Mouse (Mus musculus): ENCODE measurements around the gene Tedc2. TPM values are rescaled to one million over a fixed set of nuclear protein-coding genes. Genes with fewer than 3 reads are reported as not detected.

Gene Tedc2
- polyA plus RNA-seq, 1 experiment from 2014 or later: 5.3 TPM

GRCm38 (mm10) chr17:24236921-24237320, 16.3 kb upstream of the Tedc2 start:
- no peak for DNase-seq (ENCODE audit: low spot score)
- Histone ChIP-seq H3K27ac (ENCODE audit: low read length) (no peak overlapping the region), H3K9ac (replicated peaks; ENCODE audit: low read depth) (no peak overlapping the region), H3K4me3 (ENCODE audit: low read depth, low read length) (no peak overlapping the region), H3K4me2 (replicated peaks; ENCODE audit: low read depth, low read length) (no peak overlapping the region), H3K9me3 (ENCODE audit: low read length) (no peaks in the 10 kb centered on the region), H3K36me3 (ENCODE audit: insufficient read depth, low read length) (peaks cover 11% of the 10 kb centered on the region), H3K4me1 (ENCODE audit: insufficient read depth, low read depth, low read length) (no peaks in the 10 kb centered on the region), H3K27me3 (replicated peaks; ENCODE audit: insufficient read depth, low read length) (no peaks in the 10 kb centered on the region)
- WGBS: 92% methylated on average over 7 of the region's 7 CpGs
- no peak for TF ChIP-seq EP300 (IDR thresholded peaks at IDR 0.05)
- TF ChIP-seq CTCF (IDR thresholded peaks at IDR 0.05): no peak
- ATAC-seq: no peak

DNA sequence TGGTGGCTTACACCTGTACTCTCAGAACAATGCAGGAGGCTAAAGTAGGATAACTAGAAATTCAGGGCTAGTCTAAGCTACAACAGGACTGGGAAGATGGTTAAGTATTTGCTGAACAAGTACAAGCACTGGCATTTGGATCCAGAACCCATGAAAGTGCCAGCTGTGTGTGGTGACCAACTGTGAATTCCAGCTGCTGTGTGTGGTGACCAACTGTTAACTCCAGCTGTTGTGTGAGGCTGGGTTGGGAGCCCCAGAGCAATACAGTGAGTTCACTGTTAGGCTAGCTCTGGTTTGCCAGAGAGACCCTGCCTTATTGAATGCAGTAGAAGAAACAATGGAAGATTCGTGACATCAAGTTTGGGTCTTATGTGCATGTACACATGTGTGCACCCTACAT, 15.8 kb upstream of the Tedc2 start:
- Histone ChIP-seq H3K4me1 (ENCODE audit: insufficient read depth, low read depth, low read length) (no peaks in the 10 kb centered on the region), H3K9ac (replicated peaks; ENCODE audit: low read depth) (no peak overlapping the region), H3K27ac (ENCODE audit: low read length) (no peak overlapping the region), H3K4me2 (replicated peaks; ENCODE audit: low read depth, low read length) (no peak overlapping the region), H3K27me3 (replicated peaks; ENCODE audit: insufficient read depth, low read length) (no peaks in the 10 kb centered on the region), H3K36me3 (ENCODE audit: insufficient read depth, low read length) (peaks cover 11% of the 10 kb centered on the region), H3K4me3 (ENCODE audit: low read depth, low read length) (no peak overlapping the region), H3K9me3 (ENCODE audit: low read length) (no peaks in the 10 kb centered on the region)
- WGBS: 100% methylated on average over 1 of the region's 1 CpGs
- DNase-seq (ENCODE audit: low spot score) (no peak), ATAC-seq (no peak)
- TF ChIP-seq CTCF (IDR thresholded peaks at IDR 0.05) (no peak), EP300 (IDR thresholded peaks at IDR 0.05) (no peak)

GRCm38 (mm10) chr17:24227941-24228340, 7.3 kb upstream of the Tedc2 start:
- H3K4me3 ChIP-seq (ENCODE audit: low read depth, low read length): no peak overlapping the region
- H3K9ac ChIP-seq (replicated peaks; ENCODE audit: low read depth): no peak overlapping the region
- H3K27ac ChIP-seq (ENCODE audit: low read length): no peak overlapping the region
- H3K27me3 ChIP-seq (replicated peaks; ENCODE audit: insufficient read depth, low read length): no peaks in the 10 kb centered on the region
- WGBS: 84% methylated on average over 7 of the region's 7 CpGs
- H3K9me3 ChIP-seq (ENCODE audit: low read length): no peaks in the 10 kb centered on the region
- H3K36me3 ChIP-seq (ENCODE audit: insufficient read depth, low read length): peaks cover 11% of the 10 kb centered on the region; the same call in 1 of the 2 replicates
- no peaks in the 10 kb centered on the region for H3K4me1 ChIP-seq (ENCODE audit: insufficient read depth, low read depth, low read length)
- no peak for DNase-seq (ENCODE audit: low spot score)
- TF ChIP-seq EP300 (IDR thresholded peaks at IDR 0.05): no peak
- no peak for TF ChIP-seq CTCF (IDR thresholded peaks at IDR 0.05)
- no peak overlapping the region for H3K4me2 ChIP-seq (replicated peaks; ENCODE audit: low read depth, low read length)
- ATAC-seq: no peak

GRCm38 (mm10) chr17:24226721-24227120, 6.1 kb upstream of the Tedc2 start:
- ATAC-seq (no peak), DNase-seq (ENCODE audit: low spot score) (no peak)
- no peak overlapping the region for H3K4me3 ChIP-seq (ENCODE audit: low read depth, low read length)
- no peak overlapping the region for H3K4me2 ChIP-seq (replicated peaks; ENCODE audit: low read depth, low read length)
- H3K4me1 ChIP-seq (ENCODE audit: insufficient read depth, low read depth, low read length): no peaks in the 10 kb centered on the region
- H3K27me3 ChIP-seq (replicated peaks; ENCODE audit: insufficient read depth, low read length): no peaks in the 10 kb centered on the region
- H3K9me3 ChIP-seq (ENCODE audit: low read length): no peaks in the 10 kb centered on the region
- peaks cover 11% of the 10 kb centered on the region; the same call in 1 of the 2 replicates for H3K36me3 ChIP-seq (ENCODE audit: insufficient read depth, low read length)
- H3K9ac ChIP-seq (replicated peaks; ENCODE audit: low read depth): no peak overlapping the region
- 92% methylated on average over 8 of the region's 8 CpGs for WGBS
- no peak overlapping the region for H3K27ac ChIP-seq (ENCODE audit: low read length)
- TF ChIP-seq CTCF (IDR thresholded peaks at IDR 0.05) (no peak), EP300 (IDR thresholded peaks at IDR 0.05) (no peak)

DNA sequence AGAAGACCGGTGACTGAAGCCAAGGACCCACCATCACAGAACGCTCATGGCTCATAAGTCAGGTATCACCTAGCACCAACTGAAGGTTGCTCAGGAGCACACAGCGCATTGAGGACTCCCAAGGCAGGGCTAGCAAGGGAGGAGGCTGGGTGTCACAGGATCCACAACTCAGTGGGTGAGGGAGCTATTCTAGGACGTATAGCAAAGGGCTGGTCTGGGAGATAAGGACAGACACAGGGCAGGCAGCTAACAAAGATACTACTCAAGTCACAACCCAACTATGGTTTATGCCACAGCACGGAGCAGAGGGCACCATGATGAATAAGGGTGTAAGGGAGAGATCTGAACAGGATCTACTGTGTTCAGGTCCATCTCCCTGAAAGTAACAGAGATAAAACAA, 5.2 kb upstream of the Tedc2 start:
- Histone ChIP-seq H3K4me2 (replicated peaks; ENCODE audit: low read depth, low read length) (no peak overlapping the region), H3K27me3 (replicated peaks; ENCODE audit: insufficient read depth, low read length) (no peaks in the 10 kb centered on the region), H3K4me3 (ENCODE audit: low read depth, low read length) (no peak overlapping the region), H3K9ac (replicated peaks; ENCODE audit: low read depth) (no peak overlapping the region), H3K27ac (ENCODE audit: low read length) (no peak overlapping the region), H3K4me1 (ENCODE audit: insufficient read depth, low read depth, low read length) (no peaks in the 10 kb centered on the region), H3K9me3 (ENCODE audit: low read length) (no peaks in the 10 kb centered on the region), H3K36me3 (ENCODE audit: insufficient read depth, low read length) (peaks cover 11% of the 10 kb centered on the region; the same call in 1 of the 2 replicates)
- TF ChIP-seq CTCF (IDR thresholded peaks at IDR 0.05) (no peak), EP300 (IDR thresholded peaks at IDR 0.05) (no peak)
- no peak for DNase-seq (ENCODE audit: low spot score)
- 91% methylated on average over 5 of the region's 5 CpGs for WGBS
- ATAC-seq: no peak

DNA sequence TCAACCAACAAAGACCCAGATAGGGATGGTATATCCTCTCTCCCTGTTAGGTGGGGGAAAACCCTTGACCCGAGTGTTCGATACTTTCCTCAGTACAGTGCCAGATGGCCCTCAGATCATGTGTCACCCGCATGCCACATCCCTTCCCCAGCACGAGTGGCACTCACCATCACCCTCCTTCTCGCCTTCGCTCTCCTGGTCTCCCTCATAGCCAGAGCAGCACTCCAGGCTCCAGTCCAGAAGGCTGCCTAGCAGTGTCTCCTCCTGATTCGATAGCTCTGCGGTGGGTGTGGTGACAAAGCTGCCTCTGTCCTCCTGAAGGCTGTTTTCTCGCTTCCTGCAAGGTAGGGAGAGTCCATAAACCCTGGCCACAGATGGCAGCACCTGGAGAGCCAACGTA, 4.1 kb upstream of the Tedc2 start:
- 90% methylated on average over 10 of the region's 10 CpGs for WGBS

GRCm38 (mm10) chr17:24223513-24223912, 2.9 kb upstream of the Tedc2 start:
- no peak overlapping the region for H3K27ac ChIP-seq (ENCODE audit: low read length)
- no peak for DNase-seq (ENCODE audit: low spot score)

More for the DNA sequence above, 4.1 kb upstream of the Tedc2 start:
- no peak overlapping the region for H3K4me3 ChIP-seq (ENCODE audit: low read depth, low read length)
- TF ChIP-seq EP300 (IDR thresholded peaks at IDR 0.05): no peak
- H3K9me3 ChIP-seq (ENCODE audit: low read length): no peaks in the 10 kb centered on the region
- H3K36me3 ChIP-seq (ENCODE audit: insufficient read depth, low read length): peaks cover 11% of the 10 kb centered on the region; the same call in 1 of the 2 replicates
- ATAC-seq (no peak), DNase-seq (ENCODE audit: low spot score) (no peak)
- no peak overlapping the region for H3K4me2 ChIP-seq (replicated peaks; ENCODE audit: low read depth, low read length)
- no peak overlapping the region for H3K9ac ChIP-seq (replicated peaks; ENCODE audit: low read depth)
- H3K27ac ChIP-seq (ENCODE audit: low read length): no peak overlapping the region
- H3K27me3 ChIP-seq (replicated peaks; ENCODE audit: insufficient read depth, low read length): no peaks in the 10 kb centered on the region
- H3K4me1 ChIP-seq (ENCODE audit: insufficient read depth, low read depth, low read length): peaks cover 4% of the 10 kb centered on the region; the same call in 1 of the 2 replicates

More at GRCm38 (mm10) chr17:24223513-24223912, 2.9 kb upstream of the Tedc2 start:
- WGBS: 86% methylated on average over 5 of the region's 5 CpGs
- no peak for ATAC-seq
- H3K4me3 ChIP-seq (ENCODE audit: low read depth, low read length): no peak overlapping the region
- no peak overlapping the region for H3K4me2 ChIP-seq (replicated peaks; ENCODE audit: low read depth, low read length)
- H3K4me1 ChIP-seq (ENCODE audit: insufficient read depth, low read depth, low read length): peaks cover 4% of the 10 kb centered on the region; the same call in 1 of the 2 replicates
- TF ChIP-seq CTCF (IDR thresholded peaks at IDR 0.05) (no peak), EP300 (IDR thresholded peaks at IDR 0.05) (no peak)
- peaks cover 11% of the 10 kb centered on the region; the same call in 1 of the 2 replicates for H3K36me3 ChIP-seq (ENCODE audit: insufficient read depth, low read length)
- no peak overlapping the region for H3K9ac ChIP-seq (replicated peaks; ENCODE audit: low read depth)
- H3K9me3 ChIP-seq (ENCODE audit: low read length): no peaks in the 10 kb centered on the region
- H3K27me3 ChIP-seq (replicated peaks; ENCODE audit: insufficient read depth, low read length): no peaks in the 10 kb centered on the region

Data from lung, postnatal 0 days (tissue).